Mouse (Mus musculus): Measurements from ENCODE around the gene Gm20388. TPM values are rescaled to one million over a fixed set of nuclear protein-coding genes. Genes with fewer than 3 reads are reported as not detected.

The Gm20388 gene
- polyA plus RNA-seq, 1 experiment: 10.6 TPM

GRCm38 (mm10) chr8:124184507-124184906 is 4273.9 kb downstream of the Gm20388 start:
- H3K27ac ChIP-seq (ENCODE audit: control insufficient read depth, insufficient read depth, low read depth, low read length, poor library complexity): no peak overlapping the region
- H3K4me3 ChIP-seq (replicated peaks; ENCODE audit: control insufficient read depth, low read depth, low read length): no peak overlapping the region
- TF ChIP-seq POLR2A (IDR thresholded peaks at IDR 0.05; ENCODE audit: borderline replicate concordance, control insufficient read depth, low read depth, low read length) (no peak), CTCF (IDR thresholded peaks at IDR 0.05; ENCODE audit: control insufficient read depth, insufficient read depth, low read length) (no peak)
- H3K4me1 ChIP-seq (ENCODE audit: control insufficient read depth, insufficient read depth, low read length): no peaks in the 10 kb centered on the region
- WGBS: 80% methylated on average over 2 of the region's 2 CpGs

GRCm38 (mm10) chr8:124185081-124185480 is 4274.4 kb downstream of the Gm20388 start:
- H3K4me3 ChIP-seq (replicated peaks; ENCODE audit: control insufficient read depth, low read depth, low read length): no peak overlapping the region
- no peak for TF ChIP-seq CTCF (IDR thresholded peaks at IDR 0.05; ENCODE audit: control insufficient read depth, insufficient read depth, low read length)
- no peak for TF ChIP-seq POLR2A (IDR thresholded peaks at IDR 0.05; ENCODE audit: borderline replicate concordance, control insufficient read depth, low read depth, low read length)
- 85% methylated on average over 6 of the region's 6 CpGs for WGBS
- H3K4me1 ChIP-seq (ENCODE audit: control insufficient read depth, insufficient read depth, low read length): no peaks in the 10 kb centered on the region
- no peak overlapping the region for H3K27ac ChIP-seq (ENCODE audit: control insufficient read depth, insufficient read depth, low read depth, low read length, poor library complexity)

GRCm38 (mm10) chr8:124190388-124190787 is 4279.7 kb downstream of the Gm20388 start:
- H3K27ac ChIP-seq (ENCODE audit: control insufficient read depth, insufficient read depth, low read depth, low read length, poor library complexity): no peak overlapping the region
- 71% methylated on average over 7 of the region's 7 CpGs for WGBS
- H3K4me1 ChIP-seq (ENCODE audit: control insufficient read depth, insufficient read depth, low read length): no peaks in the 10 kb centered on the region
- TF ChIP-seq POLR2A (IDR thresholded peaks at IDR 0.05; ENCODE audit: borderline replicate concordance, control insufficient read depth, low read depth, low read length) (no peak), CTCF (IDR thresholded peaks at IDR 0.05; ENCODE audit: control insufficient read depth, insufficient read depth, low read length) (no peak)
- no peak overlapping the region for H3K4me3 ChIP-seq (replicated peaks; ENCODE audit: control insufficient read depth, low read depth, low read length)

- no peaks in the 10 kb centered on the region for H3K4me1 ChIP-seq (ENCODE audit: control insufficient read depth, insufficient read depth, low read length)
- TF ChIP-seq POLR2A (IDR thresholded peaks at IDR 0.05; ENCODE audit: borderline replicate concordance, control insufficient read depth, low read depth, low read length): no peak
- no peak for TF ChIP-seq CTCF (IDR thresholded peaks at IDR 0.05; ENCODE audit: control insufficient read depth, insufficient read depth, low read length)
- H3K4me3 ChIP-seq (replicated peaks; ENCODE audit: control insufficient read depth, low read depth, low read length): no peak overlapping the region
- H3K27ac ChIP-seq (ENCODE audit: control insufficient read depth, insufficient read depth, low read depth, low read length, poor library complexity): no peak overlapping the region
- WGBS: 84% methylated on average over 4 of the region's 4 CpGs
Observed at GRCm38 (mm10) chr8:124192242-124192641, 4281.6 kb downstream of the Gm20388 start.

GRCm38 (mm10) chr8:124192976-124193375 is 4282.3 kb downstream of the Gm20388 start:
- TF ChIP-seq CTCF (IDR thresholded peaks at IDR 0.05; ENCODE audit: control insufficient read depth, insufficient read depth, low read length) (no peak), POLR2A (IDR thresholded peaks at IDR 0.05; ENCODE audit: borderline replicate concordance, control insufficient read depth, low read depth, low read length) (no peak)
- no peaks in the 10 kb centered on the region for H3K4me1 ChIP-seq (ENCODE audit: control insufficient read depth, insufficient read depth, low read length)
- H3K27ac ChIP-seq (ENCODE audit: control insufficient read depth, insufficient read depth, low read depth, low read length, poor library complexity): no peak overlapping the region
- WGBS: 72% methylated on average over 10 of the region's 10 CpGs
- H3K4me3 ChIP-seq (replicated peaks; ENCODE audit: control insufficient read depth, low read depth, low read length): no peak overlapping the region

- TF ChIP-seq CTCF (IDR thresholded peaks at IDR 0.05; ENCODE audit: control insufficient read depth, insufficient read depth, low read length): no peak
- H3K4me1 ChIP-seq (ENCODE audit: control insufficient read depth, insufficient read depth, low read length): no peaks in the 10 kb centered on the region
- no peak overlapping the region for H3K27ac ChIP-seq (ENCODE audit: control insufficient read depth, insufficient read depth, low read depth, low read length, poor library complexity)
- 82% methylated on average over 5 of the region's 5 CpGs for WGBS
- H3K4me3 ChIP-seq (replicated peaks; ENCODE audit: control insufficient read depth, low read depth, low read length): no peak overlapping the region
Observed at GRCm38 (mm10) chr8:124193992-124194391, 4283.4 kb downstream of the Gm20388 start.

GRCm38 (mm10) chr8:124196195-124196594 is 4285.6 kb downstream of the Gm20388 start:
- TF ChIP-seq CTCF (IDR thresholded peaks at IDR 0.05; ENCODE audit: control insufficient read depth, insufficient read depth, low read length) (no peak), POLR2A (IDR thresholded peaks at IDR 0.05; ENCODE audit: borderline replicate concordance, control insufficient read depth, low read depth, low read length) (no peak)
- Histone ChIP-seq H3K4me3 (replicated peaks; ENCODE audit: control insufficient read depth, low read depth, low read length) (no peak overlapping the region), H3K4me1 (ENCODE audit: control insufficient read depth, insufficient read depth, low read length) (no peaks in the 10 kb centered on the region; the same call in 1 of the 2 replicates), H3K27ac (ENCODE audit: control insufficient read depth, insufficient read depth, low read depth, low read length, poor library complexity) (no peak overlapping the region)
- WGBS: 66% methylated on average over 5 of the region's 5 CpGs

- TF ChIP-seq CTCF (IDR thresholded peaks at IDR 0.05; ENCODE audit: control insufficient read depth, insufficient read depth, low read length): no peak
- no peak for TF ChIP-seq POLR2A (IDR thresholded peaks at IDR 0.05; ENCODE audit: borderline replicate concordance, control insufficient read depth, low read depth, low read length)
- H3K27ac ChIP-seq (ENCODE audit: control insufficient read depth, insufficient read depth, low read depth, low read length, poor library complexity): no peak overlapping the region
- WGBS: 69% methylated on average over 5 of the region's 5 CpGs
- H3K4me1 ChIP-seq (ENCODE audit: control insufficient read depth, insufficient read depth, low read length): no peaks in the 10 kb centered on the region; the same call in 1 of the 2 replicates
- H3K4me3 ChIP-seq (replicated peaks; ENCODE audit: control insufficient read depth, low read depth, low read length): no peak overlapping the region
Observed at GRCm38 (mm10) chr8:124196797-124197196, 4286.2 kb downstream of the Gm20388 start.

GRCm38 (mm10) chr8:124198230-124198629 is 4287.6 kb downstream of the Gm20388 start:
- H3K27ac ChIP-seq (ENCODE audit: control insufficient read depth, insufficient read depth, low read depth, low read length, poor library complexity): no peak overlapping the region

More at GRCm38 (mm10) chr8:124198230-124198629, 4287.6 kb downstream of the Gm20388 start:
- WGBS: 80% methylated on average over 7 of the region's 7 CpGs
- Histone ChIP-seq H3K4me3 (replicated peaks; ENCODE audit: control insufficient read depth, low read depth, low read length) (no peak overlapping the region), H3K4me1 (ENCODE audit: control insufficient read depth, insufficient read depth, low read length) (no peaks in the 10 kb centered on the region; the same call in 1 of the 2 replicates)
- TF ChIP-seq POLR2A (IDR thresholded peaks at IDR 0.05; ENCODE audit: borderline replicate concordance, control insufficient read depth, low read depth, low read length) (no peak), CTCF (IDR thresholded peaks at IDR 0.05; ENCODE audit: control insufficient read depth, insufficient read depth, low read length) (no peak)

Data from bone marrow, adult 2 months (tissue).